Mouse (Mus musculus) adrenal gland, adult 2 months (tissue): ENCODE results near the gene Stxbp6. TPM values are rescaled to one million over a fixed set of nuclear protein-coding genes. Genes with fewer than 3 reads are reported as not detected.
"Not testable (repeated sequence)": the region's sequence is repeated elsewhere in the genome, so short reads cannot be mapped to it uniquely, and the experiment has no call there.

ENCODE experiments used
- DNase-seq: peaks from one replicate; pipeline ENCODE4 v3.0.0; 2021
- long read RNA-seq: library from polyadenylated mRNA; stranded (forward); transcript quantifications from one replicate; pipeline ENCODE4 v2.0.0, GENCODE M21; 2021
- polyA plus RNA-seq: library from polyadenylated mRNA; depleted of rRNA; stranded (reverse); fragments of >200 nt; gene quantifications from 2 replicates; pipeline ENCODE4 v1.2.3, GENCODE M21; 2012; rRNA removed
- total RNA-seq, 2 experiments: library from RNA; stranded (reverse); gene quantifications; 2 replicates each; pipeline ENCODE4 v1.2.3; 2021

Stxbp6 gene
- 10 to 100 TPM; 18.4 to 21.7 TPM for total RNA-seq
- 9.7 and 9.8 TPM in 2 replicates for polyA plus RNA-seq
- long read RNA-seq, full-length matches to known transcripts: 4 of 4 reads
- long read RNA-seq, partial matches to known transcripts: 0 of 4 reads
- long read RNA-seq, other reads (novel, unspliced or antisense): 0 of 4 reads

- peak; percentile 92 for DNase-seq
Measured at GRCm38 (mm10) chr12:45074611-45075342, at the start of gene Stxbp6. Stxbp6 (minus strand) TSS chr12:45074709.

- DNase-seq: not testable (repeated sequence)
Measured at GRCm38 (mm10) chr12:45102954-45103353, 28.4 kb upstream of the Stxbp6 start.

- DNase-seq: no peak
Measured at GRCm38 (mm10) chr12:45093732-45094131, 19.2 kb upstream of the Stxbp6 start.

- no peak for DNase-seq
Measured at GRCm38 (mm10) chr12:45092444-45092843, 17.9 kb upstream of the Stxbp6 start.

- no peak for DNase-seq
Measured at GRCm38 (mm10) chr12:45083145-45083475, 8.6 kb upstream of the Stxbp6 start.

GRCm38 (mm10) chr12:45082379-45083144 lies 8.1 kb upstream of the Stxbp6 start:
- no peak for DNase-seq

- no peak for DNase-seq
Measured at GRCm38 (mm10) chr12:45081617-45082016, 7.1 kb upstream of the Stxbp6 start.

- DNase-seq: no peak
Measured at GRCm38 (mm10) chr12:45080753-45081122, 6.2 kb upstream of the Stxbp6 start.

- no peak for DNase-seq
Measured at GRCm38 (mm10) chr12:45080036-45080752, 5.7 kb upstream of the Stxbp6 start.

- DNase-seq: no peak
Measured at GRCm38 (mm10) chr12:45075631-45076030, 1.1 kb upstream of the Stxbp6 start.

- peak; percentile 91 for DNase-seq
Measured at GRCm38 (mm10) chr12:45074042-45074601, 387 bp downstream of the Stxbp6 start.

GRCm38 (mm10) chr12:45073331-45074041 lies 1.0 kb downstream of the Stxbp6 start:
- peak; percentile 35 for DNase-seq

GRCm38 (mm10) chr12:45072185-45072584 lies 2.3 kb downstream of the Stxbp6 start:
- DNase-seq: peak; percentile 25

- DNase-seq: no peak
Measured at GRCm38 (mm10) chr12:45070186-45070585, 4.3 kb downstream of the Stxbp6 start.

GRCm38 (mm10) chr12:45068145-45068754 lies 6.3 kb downstream of the Stxbp6 start:
- no peak for DNase-seq

GRCm38 (mm10) chr12:45067686-45068085 lies 6.8 kb downstream of the Stxbp6 start:
- no peak for DNase-seq

GRCm38 (mm10) chr12:45067047-45067685 lies 7.3 kb downstream of the Stxbp6 start:
- DNase-seq: no peak

- no peak for DNase-seq
Measured at GRCm38 (mm10) chr12:45063606-45064005, 10.9 kb downstream of the Stxbp6 start.

- DNase-seq: no peak
Measured at GRCm38 (mm10) chr12:45061336-45061735, 13.2 kb downstream of the Stxbp6 start.

GRCm38 (mm10) chr12:45060804-45061203 lies 13.7 kb downstream of the Stxbp6 start:
- no peak for DNase-seq

- no peak for DNase-seq
Measured at GRCm38 (mm10) chr12:45058007-45058406, 16.5 kb downstream of the Stxbp6 start.
